Mouse (Mus musculus): ENCODE measurements around the gene Rsph3a.
A peak's percentile ranks its signal among the peaks of the same experiment; 100 is the strongest.

- TF ChIP-seq CTCF (IDR thresholded peaks at IDR 0.05; ENCODE audit: extremely low read depth, insufficient read depth, insufficient read length, insufficient replicate concordance): peak; percentile 58; the same call in 1 of the 2 replicates
- TF ChIP-seq POLR2A (IDR thresholded peaks at IDR 0.05; ENCODE audit: low read depth, low read length): no peak
These were observed 5.8 kb upstream of the Rsph3a start for GRCm38 (mm10) chr17:7939640-7940039.

Data from spleen, adult 2 months (tissue).